Mouse (Mus musculus): ENCODE results near the gene Cdh26. TPM values are rescaled to one million over a fixed set of nuclear protein-coding genes. Genes with fewer than 3 reads are reported as not detected.

The Cdh26 gene
- polyA plus RNA-seq, 1 experiment: not detected

DNA sequence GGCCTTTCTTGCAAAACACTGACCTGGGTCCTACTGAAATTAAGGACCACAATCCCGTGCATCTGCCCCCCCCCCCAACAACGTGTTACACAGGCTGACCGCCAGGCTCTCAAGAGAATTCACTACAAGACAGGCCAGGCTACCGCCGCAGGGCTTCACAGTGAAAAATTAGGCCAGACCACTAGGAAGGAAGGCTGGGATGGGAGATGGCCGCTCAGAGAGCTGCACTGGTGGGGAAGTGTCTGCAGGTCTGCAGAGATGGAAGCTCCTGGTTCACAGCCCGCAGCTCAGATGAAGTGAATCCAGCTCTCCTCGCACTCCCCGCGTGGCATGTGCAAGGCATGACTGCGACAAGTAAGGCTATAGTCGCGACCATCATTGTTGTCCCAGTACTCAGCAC lies 17.2 kb upstream of the Cdh26 start:
- no peak overlapping the region for H3K4me2 ChIP-seq (ENCODE audit: low read depth)
- H3ac ChIP-seq (ENCODE audit: control insufficient read depth, insufficient read length): no peak overlapping the region
- no peaks in the 10 kb centered on the region for H3K27me3 ChIP-seq (ENCODE audit: control insufficient read depth, insufficient read depth, insufficient read length)
- no peak overlapping the region for H3K4me3 ChIP-seq
- TF ChIP-seq MYOD1 (IDR thresholded peaks at IDR 0.05; ENCODE audit: control insufficient read depth in 1 of 3, insufficient read length in 2 of 3, low read depth in 2 of 3): no peak
- no peak for TF ChIP-seq MYOG (IDR thresholded peaks at IDR 0.05; ENCODE audit: control insufficient read depth in 1 of 3, insufficient read depth in 1 of 3, insufficient read length in 2 of 3, low read depth in 2 of 3)
- TF ChIP-seq E2F4 (IDR thresholded peaks at IDR 0.05; ENCODE audit: insufficient read depth): no peak
- no peak for TF ChIP-seq MAX (IDR thresholded peaks at IDR 0.05; ENCODE audit: low read depth)
- no peak for TF ChIP-seq TCF3 (IDR thresholded peaks at IDR 0.05; ENCODE audit: insufficient read length, low read depth)
- no peak for TF ChIP-seq REST (IDR thresholded peaks at IDR 0.05; ENCODE audit: insufficient read depth, insufficient read length)
- TF ChIP-seq POLR2AphosphoS2 (IDR thresholded peaks at IDR 0.05; ENCODE audit: insufficient read length, low read depth): no peak
- TF ChIP-seq TCF12 (IDR thresholded peaks at IDR 0.05; ENCODE audit: insufficient read depth, poor library complexity, severe bottlenecking): no peak
- no peaks in the 10 kb centered on the region for H3K79me2 ChIP-seq (ENCODE audit: control insufficient read depth, insufficient read depth)
- H3K36me3 ChIP-seq (ENCODE audit: control insufficient read depth, insufficient read depth): no peaks in the 10 kb centered on the region

- H3K4me3 ChIP-seq: no peak overlapping the region
- H3K79me2 ChIP-seq (ENCODE audit: control insufficient read depth, insufficient read depth): no peaks in the 10 kb centered on the region
- H3K4me2 ChIP-seq (ENCODE audit: low read depth): no peak overlapping the region
- H3ac ChIP-seq (ENCODE audit: control insufficient read depth, insufficient read length): no peak overlapping the region
- H3K36me3 ChIP-seq (ENCODE audit: control insufficient read depth, insufficient read depth): no peaks in the 10 kb centered on the region
- TF ChIP-seq POLR2AphosphoS2 (IDR thresholded peaks at IDR 0.05; ENCODE audit: insufficient read length, low read depth) (no peak), CEBPB (IDR thresholded peaks at IDR 0.05; ENCODE audit: insufficient read depth, poor library complexity, severe bottlenecking) (no peak), TCF12 (IDR thresholded peaks at IDR 0.05; ENCODE audit: insufficient read depth, poor library complexity, severe bottlenecking) (no peak), POLR2A (IDR thresholded peaks at IDR 0.05; ENCODE audit: insufficient read length, low read depth) (no peak), TCF3 (IDR thresholded peaks at IDR 0.05; ENCODE audit: insufficient read length, low read depth) (no peak), MYOG (IDR thresholded peaks at IDR 0.05; ENCODE audit: control insufficient read depth in 1 of 3, insufficient read depth in 1 of 3, insufficient read length in 2 of 3, low read depth in 2 of 3) (no peak), E2F4 (IDR thresholded peaks at IDR 0.05; ENCODE audit: insufficient read depth) (no peak), SRF (IDR thresholded peaks at IDR 0.05; ENCODE audit: control insufficient read depth, insufficient read length, low read depth) (no peak), MYOD1 (IDR thresholded peaks at IDR 0.05; ENCODE audit: control insufficient read depth in 1 of 3, insufficient read length in 2 of 3, low read depth in 2 of 3) (no peak), MAX (IDR thresholded peaks at IDR 0.05; ENCODE audit: low read depth) (no peak), USF1 (IDR thresholded peaks at IDR 0.05; ENCODE audit: low read depth) (no peak), REST (IDR thresholded peaks at IDR 0.05; ENCODE audit: insufficient read depth, insufficient read length) (no peak)
- H3K27me3 ChIP-seq (ENCODE audit: control insufficient read depth, insufficient read depth, insufficient read length): no peaks in the 10 kb centered on the region
Measured at GRCm38 (mm10) chr2:178413481-178414260, 16.7 kb upstream of the Cdh26 start.

GRCm38 (mm10) chr2:178414261-178415149 lies 15.8 kb upstream of the Cdh26 start, which contains the start of the genes Ppp1r3d and Fam217b:
Ppp1r3d (minus strand) TSS chr2:178414472.
Fam217b (plus strand) TSS chr2:178414524.
- Histone ChIP-seq H3K79me2 (ENCODE audit: control insufficient read depth, insufficient read depth) (no peaks in the 10 kb centered on the region), H3K4me3 (no peak within 1 kb of the TSS), H3K4me2 (ENCODE audit: low read depth) (no peak within 1 kb of the TSS), H3K36me3 (ENCODE audit: control insufficient read depth, insufficient read depth) (no peaks in the 10 kb centered on the region), H3ac (ENCODE audit: control insufficient read depth, insufficient read length) (no peak within 1 kb of the TSS), H3K27me3 (ENCODE audit: control insufficient read depth, insufficient read depth, insufficient read length) (no peaks in the 10 kb centered on the region)
- no peak for TF ChIP-seq SRF (IDR thresholded peaks at IDR 0.05; ENCODE audit: control insufficient read depth, insufficient read length, low read depth)
- TF ChIP-seq MYOD1 (IDR thresholded peaks at IDR 0.05; ENCODE audit: control insufficient read depth in 1 of 3, insufficient read length in 2 of 3, low read depth in 2 of 3): no peak
- no peak for TF ChIP-seq POLR2A (IDR thresholded peaks at IDR 0.05; ENCODE audit: insufficient read length, low read depth)

DNA sequence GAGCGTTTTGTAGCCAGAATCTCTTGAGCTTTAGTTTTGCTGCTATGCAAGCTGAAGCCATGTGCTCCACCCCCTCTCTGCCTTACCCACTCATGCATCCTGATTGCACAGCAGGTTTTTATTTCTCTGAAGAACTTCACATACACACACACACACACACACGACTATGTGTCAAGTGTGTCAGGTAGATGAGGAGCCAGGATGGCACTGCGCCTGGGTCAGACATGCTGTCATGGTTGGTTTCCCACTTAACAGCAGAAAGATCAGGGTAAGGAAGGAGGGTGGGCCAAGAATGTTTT lies 15.2 kb upstream of the Cdh26 start:
- H3K36me3 ChIP-seq (ENCODE audit: control insufficient read depth, insufficient read depth): no peaks in the 10 kb centered on the region
- TF ChIP-seq POLR2A (IDR thresholded peaks at IDR 0.05; ENCODE audit: insufficient read length, low read depth) (no peak), TCF12 (IDR thresholded peaks at IDR 0.05; ENCODE audit: insufficient read depth, poor library complexity, severe bottlenecking) (no peak), E2F4 (IDR thresholded peaks at IDR 0.05; ENCODE audit: insufficient read depth) (no peak), MYOD1 (IDR thresholded peaks at IDR 0.05; ENCODE audit: control insufficient read depth in 1 of 3, insufficient read length in 2 of 3, low read depth in 2 of 3) (no peak), SRF (IDR thresholded peaks at IDR 0.05; ENCODE audit: control insufficient read depth, insufficient read length, low read depth) (no peak), POLR2AphosphoS2 (IDR thresholded peaks at IDR 0.05; ENCODE audit: insufficient read length, low read depth) (no peak), MYOG (IDR thresholded peaks at IDR 0.05; ENCODE audit: control insufficient read depth in 1 of 3, insufficient read depth in 1 of 3, insufficient read length in 2 of 3, low read depth in 2 of 3) (no peak), MAX (IDR thresholded peaks at IDR 0.05; ENCODE audit: low read depth) (no peak)
- H3K79me2 ChIP-seq (ENCODE audit: control insufficient read depth, insufficient read depth): no peaks in the 10 kb centered on the region
- no peak overlapping the region for H3K4me3 ChIP-seq
- H3ac ChIP-seq (ENCODE audit: control insufficient read depth, insufficient read length): no peak overlapping the region
- no peaks in the 10 kb centered on the region for H3K27me3 ChIP-seq (ENCODE audit: control insufficient read depth, insufficient read depth, insufficient read length)
- H3K4me2 ChIP-seq (ENCODE audit: low read depth): no peak overlapping the region

Data from myocyte (in vitro differentiated cells).